Mouse (Mus musculus): ENCODE data around the gene Gga1. TPM values are rescaled to one million over a fixed set of nuclear protein-coding genes. Genes with fewer than 3 reads are reported as not detected.

Gga1 gene
- polyA plus RNA-seq, 1 experiment, result 55.3 TPM

GRCm38 (mm10) chr15:78926021-78926919 lies 49.3 kb downstream of the Gga1 start, which contains the start of gene Lgals1:
Gene Lgals1 (plus strand): TSS chr15:78926725.
- H3K27ac ChIP-seq (ENCODE audit: control insufficient read depth, insufficient read depth, low read depth, low read length, poor library complexity), result peak within 1 kb of the TSS; percentile 85
- WGBS, result 10% methylated on average over 20 of the region's 20 CpGs
- peaks cover 10% of the 10 kb centered on the region for H3K4me1 ChIP-seq (ENCODE audit: control insufficient read depth, insufficient read depth, low read length)
- peak within 1 kb of the TSS; percentile 65 for H3K4me3 ChIP-seq (replicated peaks; ENCODE audit: control insufficient read depth, low read depth, low read length)
- no peak for TF ChIP-seq CTCF (IDR thresholded peaks at IDR 0.05; ENCODE audit: control insufficient read depth, insufficient read depth, low read length)
- peak; percentile 38; the same call in 1 of the 2 replicates for TF ChIP-seq POLR2A (IDR thresholded peaks at IDR 0.05; ENCODE audit: borderline replicate concordance, control insufficient read depth, low read depth, low read length)

GRCm38 (mm10) chr15:78927021-78927787 lies 50.2 kb downstream of the Gga1 start:
- Histone ChIP-seq H3K4me1 (ENCODE audit: control insufficient read depth, insufficient read depth, low read length) (peaks cover 10% of the 10 kb centered on the region), H3K27ac (ENCODE audit: control insufficient read depth, insufficient read depth, low read depth, low read length, poor library complexity) (peak overlapping the region; percentile 85), H3K4me3 (replicated peaks; ENCODE audit: control insufficient read depth, low read depth, low read length) (peak overlapping the region; percentile 65)
- WGBS, result 15% methylated on average over 15 of the region's 15 CpGs
- TF ChIP-seq POLR2A (IDR thresholded peaks at IDR 0.05; ENCODE audit: borderline replicate concordance, control insufficient read depth, low read depth, low read length), result no peak
- TF ChIP-seq CTCF (IDR thresholded peaks at IDR 0.05; ENCODE audit: control insufficient read depth, insufficient read depth, low read length), result no peak

GRCm38 (mm10) chr15:78927788-78928457 lies 50.9 kb downstream of the Gga1 start:
- Histone ChIP-seq H3K4me1 (ENCODE audit: control insufficient read depth, insufficient read depth, low read length) (peaks cover 9% of the 10 kb centered on the region), H3K4me3 (replicated peaks; ENCODE audit: control insufficient read depth, low read depth, low read length) (peak overlapping the region; percentile 52), H3K27ac (ENCODE audit: control insufficient read depth, insufficient read depth, low read depth, low read length, poor library complexity) (peak overlapping the region; percentile 85)
- TF ChIP-seq POLR2A (IDR thresholded peaks at IDR 0.05; ENCODE audit: borderline replicate concordance, control insufficient read depth, low read depth, low read length) (peak; percentile 44; the same call in 1 of the 2 replicates), CTCF (IDR thresholded peaks at IDR 0.05; ENCODE audit: control insufficient read depth, insufficient read depth, low read length) (no peak)
- under 1% methylated on average over 35 of the region's 35 CpGs for WGBS

DNA sequence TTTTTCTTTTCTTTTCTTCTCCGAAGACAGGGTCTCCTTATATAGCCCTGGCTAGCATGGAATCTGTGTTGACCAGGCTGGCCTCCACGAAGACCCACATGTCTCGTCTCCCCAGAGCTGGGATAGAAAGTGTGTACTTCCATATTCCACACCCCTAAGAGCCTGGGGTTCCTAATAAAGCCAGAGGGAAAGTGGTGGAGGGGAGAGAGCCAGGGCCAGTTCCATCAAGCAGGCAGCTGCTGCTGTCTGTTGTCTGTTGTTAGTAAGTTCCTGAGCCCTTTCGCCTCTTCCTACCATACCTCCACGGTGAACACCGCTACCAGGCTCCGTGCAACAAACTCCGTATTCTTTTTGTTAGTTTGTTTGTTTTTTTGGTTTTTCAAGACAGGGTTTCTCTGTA lies 51.5 kb downstream of the Gga1 start:
- 44% methylated on average over 8 of the region's 8 CpGs for WGBS

DNA sequence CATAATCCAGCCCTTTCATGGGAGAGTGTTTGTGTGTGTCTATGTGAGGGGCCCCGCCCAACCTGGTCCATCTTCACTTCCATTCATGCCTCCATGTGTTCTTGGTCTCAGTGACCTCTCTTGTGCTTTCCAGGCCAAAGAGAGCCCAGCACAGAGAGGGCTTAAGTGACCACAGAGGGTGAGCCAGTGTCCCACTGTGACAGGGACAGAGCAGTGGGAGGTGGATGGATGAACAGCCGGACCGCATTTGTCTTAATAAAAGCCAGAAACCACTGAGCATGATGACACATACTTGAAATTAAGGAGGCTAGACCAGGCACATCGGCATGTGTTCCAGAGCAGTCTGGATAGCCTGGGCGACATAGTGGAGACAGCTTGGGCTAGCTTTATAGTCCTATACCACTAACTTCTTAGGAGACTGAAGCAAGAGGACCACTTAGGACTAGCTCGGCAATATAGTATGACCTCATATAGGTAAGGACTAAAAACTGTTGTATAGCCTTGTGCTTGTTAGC lies 53.3 kb downstream of the Gga1 start:
- WGBS, result 88% methylated on average over 6 of the region's 6 CpGs

More for the DNA sequence above, 51.5 kb downstream of the Gga1 start:
- TF ChIP-seq POLR2A (IDR thresholded peaks at IDR 0.05; ENCODE audit: borderline replicate concordance, control insufficient read depth, low read depth, low read length) (no peak), CTCF (IDR thresholded peaks at IDR 0.05; ENCODE audit: control insufficient read depth, insufficient read depth, low read length) (no peak)
- peaks cover 4% of the 10 kb centered on the region; the same call in 1 of the 2 replicates for H3K4me1 ChIP-seq (ENCODE audit: control insufficient read depth, insufficient read depth, low read length)
- no peak overlapping the region for H3K27ac ChIP-seq (ENCODE audit: control insufficient read depth, insufficient read depth, low read depth, low read length, poor library complexity)
- no peak overlapping the region for H3K4me3 ChIP-seq (replicated peaks; ENCODE audit: control insufficient read depth, low read depth, low read length)

DNA sequence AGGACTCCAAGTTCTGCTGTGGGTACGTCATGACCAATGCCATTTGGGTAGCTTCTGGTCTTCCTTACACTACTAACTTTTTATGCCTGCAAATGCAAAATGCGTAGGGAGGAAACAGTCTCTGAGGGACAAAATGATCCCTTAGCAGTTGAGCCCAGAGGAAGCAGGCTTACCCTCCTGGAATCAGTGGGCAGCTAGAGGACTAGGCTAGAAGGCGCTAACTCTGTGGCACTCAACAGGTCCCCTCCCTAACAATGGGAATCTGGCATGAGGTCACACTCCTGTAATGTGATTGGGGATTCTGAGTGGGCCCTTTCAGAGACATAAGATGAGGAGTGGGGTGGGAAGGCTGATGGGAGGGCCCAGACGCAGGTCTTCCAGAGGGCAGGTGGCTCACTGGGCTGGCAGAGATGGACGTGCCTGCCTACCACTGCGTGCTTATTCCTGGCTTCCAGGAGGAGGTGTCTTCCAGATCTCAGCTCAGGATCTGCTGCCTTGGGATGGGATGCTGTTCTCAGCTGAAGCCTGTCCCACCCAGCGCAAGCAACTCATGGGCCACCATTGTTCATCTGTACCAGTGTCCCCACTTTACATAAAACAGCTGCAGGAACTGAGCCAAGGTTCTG lies 53.9 kb downstream of the Gga1 start:
- TF ChIP-seq CTCF (IDR thresholded peaks at IDR 0.05; ENCODE audit: control insufficient read depth, insufficient read depth, low read length), result no peak
- no peak for TF ChIP-seq POLR2A (IDR thresholded peaks at IDR 0.05; ENCODE audit: borderline replicate concordance, control insufficient read depth, low read depth, low read length)
- no peak overlapping the region for H3K4me3 ChIP-seq (replicated peaks; ENCODE audit: control insufficient read depth, low read depth, low read length)
- H3K4me1 ChIP-seq (ENCODE audit: control insufficient read depth, insufficient read depth, low read length), result peaks cover 2% of the 10 kb centered on the region; the same call in 1 of the 2 replicates
- 89% methylated on average over 7 of the region's 7 CpGs for WGBS
- no peak overlapping the region for H3K27ac ChIP-seq (ENCODE audit: control insufficient read depth, insufficient read depth, low read depth, low read length, poor library complexity)

More for the DNA sequence above, 53.3 kb downstream of the Gga1 start:
- Histone ChIP-seq H3K4me1 (ENCODE audit: control insufficient read depth, insufficient read depth, low read length) (peaks cover 2% of the 10 kb centered on the region; the same call in 1 of the 2 replicates), H3K27ac (ENCODE audit: control insufficient read depth, insufficient read depth, low read depth, low read length, poor library complexity) (no peak overlapping the region), H3K4me3 (replicated peaks; ENCODE audit: control insufficient read depth, low read depth, low read length) (no peak overlapping the region)
- TF ChIP-seq CTCF (IDR thresholded peaks at IDR 0.05; ENCODE audit: control insufficient read depth, insufficient read depth, low read length), result no peak
- no peak for TF ChIP-seq POLR2A (IDR thresholded peaks at IDR 0.05; ENCODE audit: borderline replicate concordance, control insufficient read depth, low read depth, low read length)

DNA sequence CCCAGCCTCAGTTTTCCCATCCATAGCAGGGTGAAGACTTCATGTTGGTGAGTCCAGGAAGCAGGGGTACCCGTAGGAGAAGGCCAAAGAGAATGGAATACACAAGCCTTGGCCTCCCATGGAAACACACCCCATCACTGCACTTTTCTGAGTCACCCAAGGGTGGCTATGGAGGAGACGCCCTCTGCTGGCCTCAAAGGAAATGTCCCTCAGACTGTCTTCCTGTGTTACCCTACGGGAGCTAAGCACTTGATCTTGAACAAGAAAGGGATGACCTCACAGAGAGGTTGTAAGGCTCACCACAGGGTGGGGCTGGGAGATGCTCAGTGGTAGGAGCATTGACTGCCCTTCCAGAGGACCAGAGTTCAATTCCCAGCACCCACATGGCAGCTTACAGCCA lies 54.6 kb downstream of the Gga1 start:
- WGBS, result 1% methylated on average over 3 of the region's 3 CpGs
- peaks cover 3% of the 10 kb centered on the region; the same call in 1 of the 2 replicates for H3K4me1 ChIP-seq (ENCODE audit: control insufficient read depth, insufficient read depth, low read length)
- TF ChIP-seq POLR2A (IDR thresholded peaks at IDR 0.05; ENCODE audit: borderline replicate concordance, control insufficient read depth, low read depth, low read length), result no peak
- TF ChIP-seq CTCF (IDR thresholded peaks at IDR 0.05; ENCODE audit: control insufficient read depth, insufficient read depth, low read length), result peak; percentile 86
- no peak overlapping the region for H3K4me3 ChIP-seq (replicated peaks; ENCODE audit: control insufficient read depth, low read depth, low read length)
- no peak overlapping the region for H3K27ac ChIP-seq (ENCODE audit: control insufficient read depth, insufficient read depth, low read depth, low read length, poor library complexity)
